Mouse (Mus musculus) small intestine, adult 2 months (tissue): ENCODE measurements around the gene Reg3a.

Experiments used
- CTCF ChIP-seq: fragments of 200-500 bp; IDR thresholded peaks from 2 replicates; pipeline ENCODE4 v1.5.1; 2012; ENCODE audit warnings: low read depth, mild to moderate bottlenecking, control low read depth, inconsistent platforms, low read length, moderate library complexity, mixed read lengths; ENCODE audit not compliant: insufficient replicate concordance, insufficient read length; ENCODE audit errors: extremely low read depth
- POLR2A ChIP-seq: fragments of 200-500 bp; IDR thresholded peaks from 2 replicates; pipeline ENCODE4 v1.6.1; 2012; ENCODE audit warnings: low read depth, mild to moderate bottlenecking, control low read depth, inconsistent platforms, low read length, moderate library complexity

GRCm38 (mm10) chr6:78340296-78340695, 40.2 kb upstream of the Reg3a start:
- TF ChIP-seq CTCF, result no peak
- no peak for TF ChIP-seq POLR2A
